Mouse (Mus musculus): Measurements from ENCODE around the gene Rpgr. TPM values are rescaled to one million over a fixed set of nuclear protein-coding genes. Genes with fewer than 3 reads are reported as not detected.

The Rpgr gene
- total and polyA plus RNA-seq, 3 experiments = not detected

GRCm38 (mm10) chrX:10095797-10096196, 120.9 kb downstream of the Rpgr start:
- TF ChIP-seq TCF12 (IDR thresholded peaks at IDR 0.05; ENCODE audit: low read depth, low read length) = no peak
- no peak for TF ChIP-seq BHLHE40 (IDR thresholded peaks at IDR 0.05; ENCODE audit: borderline replicate concordance, low read depth, low read length)
- TF ChIP-seq MXI1 (IDR thresholded peaks at IDR 0.05; ENCODE audit: low read depth, low read length) = no peak
- TF ChIP-seq ZNF384 (IDR thresholded peaks at IDR 0.05; ENCODE audit: low read depth, low read length) = no peak
- no peak for TF ChIP-seq TBP (IDR thresholded peaks at IDR 0.05; ENCODE audit: low read depth, low read length)
- TF ChIP-seq ZMIZ1 (IDR thresholded peaks at IDR 0.05; ENCODE audit: low read depth, low read length) = no peak
- TF ChIP-seq ZKSCAN1 (IDR thresholded peaks at IDR 0.05; ENCODE audit: low read depth, low read length) = no peak
- no peak for TF ChIP-seq GABPA (IDR thresholded peaks at IDR 0.05; ENCODE audit: low read depth, low read length)
- no peak for TF ChIP-seq POLR2AphosphoS2 (IDR thresholded peaks at IDR 0.05; ENCODE audit: low read length)
- TF ChIP-seq NELFE (IDR thresholded peaks at IDR 0.05; ENCODE audit: low read depth, low read length) = no peak
- TF ChIP-seq USF2 (IDR thresholded peaks at IDR 0.05; ENCODE audit: borderline replicate concordance in 1 of 2, insufficient read depth in 1 of 2, low read depth in 1 of 2, low read length in 2 of 2) = no peak
- TF ChIP-seq MAFK (IDR thresholded peaks at IDR 0.05; ENCODE audit: borderline replicate concordance, low read depth, low read length) = no peak
- no peak for TF ChIP-seq ZC3H11A (IDR thresholded peaks at IDR 0.05; ENCODE audit: low read depth, low read length)
- TF ChIP-seq ETS1 (IDR thresholded peaks at IDR 0.05; ENCODE audit: low read depth, low read length) = no peak
- no peak for TF ChIP-seq NRF1 (IDR thresholded peaks at IDR 0.05; ENCODE audit: insufficient read depth, low read depth, low read length, poor library complexity, severe bottlenecking)
- no peak for TF ChIP-seq RAD21 (IDR thresholded peaks at IDR 0.05; ENCODE audit: low read depth, low read length)
- no peaks in the 10 kb centered on the region for H3K79me2 ChIP-seq (ENCODE audit: control insufficient read depth, insufficient read depth, low read length, poor library complexity)
- H3K36me3 ChIP-seq (ENCODE audit: control insufficient read depth in 1 of 2, insufficient read depth in 2 of 2, low read length in 2 of 2) = no peaks in the 10 kb centered on the region
- no peak overlapping the region for H3K27ac ChIP-seq (ENCODE audit: control insufficient read depth, low read depth, low read length)
- no peak overlapping the region for H3K4me3 ChIP-seq (ENCODE audit: control insufficient read depth in 1 of 2, insufficient read depth in 1 of 2, low read depth in 2 of 2, low read length in 2 of 2)
- no peak overlapping the region for H3K9ac ChIP-seq (ENCODE audit: control insufficient read depth, low read depth, low read length, poor library complexity, severe bottlenecking)
- DNase-seq (ENCODE audit: low read depth, low spot score) = no peak
- H3K9me3 ChIP-seq (replicated peaks; ENCODE audit: insufficient read depth, low read length) = no peaks in the 10 kb centered on the region
- no peaks in the 10 kb centered on the region for H3K4me1 ChIP-seq (ENCODE audit: control insufficient read depth in 1 of 2, insufficient read depth in 2 of 2, low read length in 2 of 2)
- no peaks in the 10 kb centered on the region for H3K27me3 ChIP-seq (ENCODE audit: control insufficient read depth in 1 of 2, insufficient read depth in 2 of 2, low read length in 2 of 2)

GRCm38 (mm10) chrX:10080385-10080784, 136.3 kb downstream of the Rpgr start:
- Histone ChIP-seq H3K4me3 (ENCODE audit: control insufficient read depth in 1 of 2, insufficient read depth in 1 of 2, low read depth in 2 of 2, low read length in 2 of 2) (no peak overlapping the region), H3K9ac (ENCODE audit: control insufficient read depth, low read depth, low read length, poor library complexity, severe bottlenecking) (no peak overlapping the region), H3K36me3 (ENCODE audit: control insufficient read depth in 1 of 2, insufficient read depth in 2 of 2, low read length in 2 of 2) (no peaks in the 10 kb centered on the region), H3K9me3 (replicated peaks; ENCODE audit: insufficient read depth, low read length) (no peaks in the 10 kb centered on the region), H3K27me3 (ENCODE audit: control insufficient read depth in 1 of 2, insufficient read depth in 2 of 2, low read length in 2 of 2) (no peaks in the 10 kb centered on the region), H3K4me1 (ENCODE audit: control insufficient read depth in 1 of 2, insufficient read depth in 2 of 2, low read length in 2 of 2) (no peaks in the 10 kb centered on the region), H3K27ac (ENCODE audit: control insufficient read depth, low read depth, low read length) (no peak overlapping the region), H3K79me2 (ENCODE audit: control insufficient read depth, insufficient read depth, low read length, poor library complexity) (no peaks in the 10 kb centered on the region)
- no peak for DNase-seq (ENCODE audit: low read depth, low spot score)
- TF ChIP-seq ZNF384 (IDR thresholded peaks at IDR 0.05; ENCODE audit: low read depth, low read length) = no peak
- no peak for TF ChIP-seq RCOR1 (IDR thresholded peaks at IDR 0.05; ENCODE audit: low read depth, low read length)
- TF ChIP-seq NRF1 (IDR thresholded peaks at IDR 0.05; ENCODE audit: insufficient read depth, low read depth, low read length, poor library complexity, severe bottlenecking) = no peak
- no peak for TF ChIP-seq GABPA (IDR thresholded peaks at IDR 0.05; ENCODE audit: low read depth, low read length)
- TF ChIP-seq USF2 (IDR thresholded peaks at IDR 0.05; ENCODE audit: borderline replicate concordance in 1 of 2, insufficient read depth in 1 of 2, low read depth in 1 of 2, low read length in 2 of 2) = no peak
- no peak for TF ChIP-seq KAT2A (conservative IDR thresholded peaks at IDR 0.05; ENCODE audit: low read depth, low read length)
- no peak for TF ChIP-seq MYB (IDR thresholded peaks at IDR 0.05; ENCODE audit: low read depth, low read length)
- no peak for TF ChIP-seq JUND (IDR thresholded peaks at IDR 0.05; ENCODE audit: low read depth, low read length)
- no peak for TF ChIP-seq ZC3H11A (IDR thresholded peaks at IDR 0.05; ENCODE audit: low read depth, low read length)
- no peak for TF ChIP-seq POLR2A (IDR thresholded peaks at IDR 0.05; ENCODE audit: control insufficient read depth in 1 of 2, insufficient read depth in 1 of 2, low read depth in 1 of 2, low read length in 2 of 2, poor library complexity in 1 of 2)
- no peak for TF ChIP-seq ETS1 (IDR thresholded peaks at IDR 0.05; ENCODE audit: low read depth, low read length)
- no peak for TF ChIP-seq SIN3A (IDR thresholded peaks at IDR 0.05; ENCODE audit: low read length)
- TF ChIP-seq CHD2 (IDR thresholded peaks at IDR 0.05; ENCODE audit: low read length) = no peak
- TF ChIP-seq GATA1 (IDR thresholded peaks at IDR 0.05; ENCODE audit: low read depth, low read length) = no peak
- no peak for TF ChIP-seq USF1 (IDR thresholded peaks at IDR 0.05; ENCODE audit: low read depth, low read length)

All from MEL (cell line).